Mouse (Mus musculus): Measurements from ENCODE around the gene Nphp4. TPM values are rescaled to one million over a fixed set of nuclear protein-coding genes. Genes with fewer than 3 reads are reported as not detected.

Gene Nphp4
- polyA plus RNA-seq, 2 experiments from 2014 or later: 0.17 to 0.20 TPM

DNA sequence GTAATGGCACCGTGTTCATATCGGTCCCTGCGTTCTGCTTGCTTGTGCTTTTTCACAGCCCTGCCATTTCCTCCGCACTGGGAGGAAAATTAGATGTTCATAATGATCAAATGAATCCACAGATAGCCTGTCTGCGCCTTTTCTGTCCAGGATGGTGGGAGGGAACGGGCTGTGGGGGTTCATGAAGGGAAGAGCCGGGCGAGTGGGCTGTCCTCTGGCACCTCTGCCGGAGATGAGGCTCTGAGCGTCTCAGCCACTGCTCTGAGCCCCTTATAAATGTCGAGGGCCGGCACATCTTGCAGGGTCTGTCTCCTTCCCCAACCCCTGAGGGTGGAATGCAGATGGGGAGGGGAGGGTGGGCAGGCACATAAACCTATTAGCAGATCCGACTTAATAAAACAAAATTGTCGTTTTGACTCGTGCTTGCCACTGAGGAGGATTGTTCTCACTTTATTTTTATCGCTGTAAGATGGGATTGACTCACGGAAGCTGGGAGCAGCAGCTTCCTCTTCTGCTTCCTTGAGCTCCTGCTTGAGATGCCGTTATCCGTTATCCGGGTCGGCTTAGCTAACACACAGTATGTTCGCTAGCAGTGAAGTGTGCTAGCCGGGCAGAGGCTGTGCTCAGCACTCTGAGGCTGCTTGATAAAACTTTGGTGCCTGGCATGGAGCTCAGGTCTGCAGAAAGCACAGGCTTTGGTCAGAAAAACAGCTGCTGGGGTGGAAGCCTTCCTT, 92.3 kb downstream of the Nphp4 start:
- no peak for ATAC-seq

DNA sequence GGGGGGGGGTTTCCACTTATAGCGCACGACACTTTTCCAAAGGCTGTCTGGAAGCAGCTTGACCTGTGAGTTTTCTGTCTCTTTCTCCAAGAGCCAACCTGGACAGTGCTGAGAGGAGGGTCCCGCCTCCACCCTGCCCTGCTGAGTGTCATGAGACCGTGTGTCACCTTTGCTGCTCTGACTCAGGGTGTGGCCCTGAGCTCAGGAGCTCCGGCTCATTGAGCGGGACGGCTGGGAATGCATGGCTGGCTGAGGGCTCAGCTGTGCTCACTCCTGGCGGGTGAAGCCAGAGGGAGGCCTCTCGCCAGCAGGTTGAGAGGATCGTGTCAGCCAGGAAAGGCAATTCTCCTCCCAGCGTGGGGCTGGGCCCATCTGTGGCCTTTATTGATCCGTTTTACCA, 97.8 kb downstream of the Nphp4 start:
- no peak for ATAC-seq

DNA sequence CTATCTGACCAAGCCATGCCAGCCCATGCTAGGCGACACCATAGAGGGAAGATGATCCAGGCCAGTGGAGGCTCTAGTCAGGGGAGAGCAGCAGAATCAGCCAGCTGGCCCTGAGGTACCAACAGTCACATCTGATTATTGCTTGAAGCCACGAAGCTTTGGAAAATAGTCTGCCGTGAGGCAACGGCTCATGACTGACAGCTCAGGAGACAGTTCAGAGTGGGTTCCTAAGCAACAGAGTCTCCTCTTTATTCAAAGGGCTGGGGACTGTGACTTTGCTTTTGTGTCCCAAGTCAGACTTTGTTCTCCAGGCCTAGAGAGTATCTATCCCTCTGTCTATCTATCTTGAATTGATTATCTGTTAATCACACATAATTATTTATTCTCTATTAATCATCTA, 100.3 kb downstream of the Nphp4 start:
- ATAC-seq: no peak

DNA sequence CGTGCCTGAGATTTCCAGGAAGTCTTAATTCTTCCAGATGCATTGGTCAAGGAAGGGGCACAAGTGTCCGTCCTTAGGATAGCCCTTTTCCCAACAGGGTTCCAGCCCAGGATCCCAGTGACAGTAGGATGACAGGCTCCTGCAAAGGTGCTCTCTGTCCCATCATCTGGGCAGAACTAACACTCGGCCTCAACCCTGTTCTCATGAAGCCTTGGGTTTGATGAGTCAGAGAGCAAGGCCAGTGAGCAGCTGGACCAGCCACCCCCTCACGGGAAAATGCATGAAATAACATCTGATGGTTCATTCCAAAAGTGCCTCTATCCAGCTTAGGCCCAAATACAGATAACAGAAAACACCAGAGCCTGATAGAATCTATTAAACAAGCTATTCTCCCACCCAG, 103.5 kb downstream of the Nphp4 start:
- ATAC-seq: no peak

DNA sequence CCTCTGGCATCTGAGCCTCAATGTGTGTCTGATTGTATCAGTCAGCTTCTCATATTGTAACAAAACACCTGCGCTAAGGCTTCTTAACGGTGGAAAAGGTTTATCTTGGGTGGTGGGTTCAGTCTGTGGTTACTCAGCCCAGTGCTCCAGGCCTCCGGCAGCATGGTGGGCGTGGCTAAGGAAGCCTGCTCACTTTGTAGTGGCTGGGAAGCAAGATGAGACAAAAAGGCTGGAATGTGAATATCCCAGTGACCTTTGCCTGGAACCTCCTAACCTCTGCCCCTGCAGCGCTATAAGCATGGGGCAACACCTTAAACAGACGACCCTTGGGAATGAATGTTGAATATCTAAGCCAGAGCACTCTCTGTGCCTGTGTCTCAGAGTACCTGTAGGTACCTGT, 105.7 kb downstream of the Nphp4 start:
- ATAC-seq: no peak

DNA sequence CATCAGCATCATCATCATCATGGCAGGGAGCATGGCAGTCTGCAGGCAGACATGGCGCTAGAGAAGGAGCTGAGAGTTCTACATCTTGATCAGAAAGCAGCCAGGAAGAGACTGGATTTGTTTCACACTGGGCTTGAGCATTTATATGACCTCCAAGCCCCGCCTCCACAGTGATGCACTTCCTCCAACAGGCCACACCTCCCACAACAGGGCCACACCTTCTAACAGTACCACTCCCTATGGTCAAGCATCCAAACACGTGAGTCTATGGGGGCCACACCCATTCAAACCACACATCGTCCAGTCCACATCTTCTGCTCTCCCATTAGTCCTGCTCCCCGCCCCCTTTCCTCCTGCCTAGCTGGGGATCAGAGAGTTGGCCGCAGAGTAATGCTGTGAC, 107.1 kb downstream of the Nphp4 start:
- ATAC-seq: no peak

DNA sequence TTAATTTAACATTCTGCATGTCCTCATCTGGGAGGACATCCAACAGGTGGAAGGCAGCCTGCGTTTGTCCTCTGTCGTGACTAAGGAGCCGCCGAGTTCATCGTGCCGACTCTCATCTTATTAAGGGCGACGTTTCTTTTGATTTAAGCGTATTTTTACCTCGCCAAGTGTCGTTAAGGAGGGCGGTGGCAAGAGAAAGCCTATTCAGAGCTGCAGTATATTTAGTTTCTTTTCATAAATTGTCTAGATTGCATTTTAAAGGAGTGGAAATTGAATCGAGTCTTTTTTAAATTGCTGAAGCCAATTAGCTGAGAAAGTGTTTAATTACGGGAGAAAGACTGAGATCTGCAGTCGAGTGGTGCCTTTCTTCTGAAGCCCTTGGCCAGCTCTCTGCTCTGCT, 109.0 kb downstream of the Nphp4 start:
- ATAC-seq: no peak

DNA sequence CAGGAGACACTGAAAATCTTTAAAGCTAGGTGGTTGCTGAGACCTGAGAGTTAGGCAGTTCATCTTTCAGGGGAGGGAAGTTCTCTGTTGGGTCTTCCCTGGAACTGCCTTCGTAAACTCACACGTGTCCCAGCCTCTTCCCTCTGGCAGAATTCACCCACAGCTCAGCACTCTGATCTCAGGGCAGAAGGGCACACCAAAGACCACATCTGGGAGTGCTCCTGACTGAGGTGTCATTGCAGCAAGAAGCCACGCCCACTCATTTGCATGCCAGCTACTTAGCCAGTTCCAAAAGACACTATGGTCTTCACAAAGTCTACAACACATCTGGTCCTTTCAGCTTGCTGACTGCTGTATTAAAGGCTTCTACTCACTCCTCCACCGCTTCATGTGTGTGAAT, 109.7 kb downstream of the Nphp4 start:
- ATAC-seq: no peak

DNA sequence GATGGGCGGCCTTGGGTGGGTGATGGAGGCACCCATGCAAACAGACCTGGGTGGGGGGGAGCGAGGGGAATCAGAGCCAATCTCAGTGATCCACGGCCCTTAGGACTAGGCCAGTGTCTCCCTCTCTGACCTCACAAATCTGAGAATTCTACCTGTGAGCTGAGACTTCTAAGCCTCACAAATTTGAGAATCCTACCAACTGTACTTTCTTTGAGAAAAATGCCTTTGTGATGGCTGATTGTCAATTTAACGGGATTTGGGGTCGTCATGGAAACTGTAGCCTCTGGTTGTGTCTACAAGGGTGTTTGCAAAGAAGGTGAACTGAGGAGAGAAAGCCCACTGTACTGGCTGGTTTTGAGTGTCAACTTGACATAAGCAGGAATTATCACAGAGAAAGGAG, 127.8 kb downstream of the Nphp4 start:
- no peak for ATAC-seq

DNA sequence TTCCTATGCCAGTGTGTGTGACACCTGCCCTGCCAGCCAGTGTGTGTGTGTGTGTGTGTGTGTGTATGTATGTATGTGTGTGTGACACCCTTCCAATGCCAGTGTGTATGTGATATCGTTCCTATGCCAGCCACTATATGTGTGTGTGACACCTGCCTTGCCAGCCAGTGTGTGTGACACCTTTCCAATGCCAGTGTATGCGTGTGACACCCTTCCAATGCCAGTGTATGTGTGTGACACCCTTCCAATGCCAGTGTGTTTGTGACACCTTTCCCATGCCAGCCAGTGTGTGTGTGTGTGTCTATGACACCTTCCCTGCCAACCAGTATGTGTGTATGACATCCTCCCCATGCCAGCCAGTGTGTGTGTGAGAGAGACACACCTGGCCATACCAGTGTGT, 132.7 kb downstream of the Nphp4 start:
- no peak for ATAC-seq

DNA sequence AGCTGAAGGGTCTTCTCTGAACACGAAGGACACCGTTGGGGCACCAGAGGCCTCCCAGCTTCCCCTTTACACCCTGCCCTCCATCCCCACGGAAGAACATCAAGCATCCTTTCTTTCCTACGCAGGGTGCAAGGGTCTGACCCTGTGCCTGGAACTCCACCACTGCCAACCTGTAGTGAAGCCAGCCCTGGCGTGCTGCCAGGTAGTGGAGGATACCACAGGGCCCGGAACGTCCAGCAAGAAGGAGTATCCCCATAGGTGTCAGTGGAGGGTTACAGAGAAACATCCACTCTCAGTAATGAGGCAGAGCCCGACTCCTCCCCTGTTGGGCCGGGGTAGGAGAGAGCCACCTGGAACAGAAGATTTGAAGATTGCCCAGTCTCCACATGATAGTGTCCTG, 133.5 kb downstream of the Nphp4 start:
- ATAC-seq: no peak

Other genes starting within 250 kb of the Nphp4 start
- gene Gpr153, start 202.5 kb upstream of the Nphp4 start, polyA plus RNA-seq (2017; shearing (Covaris generic)): not detected
- gene Hes3, start 185.0 kb upstream of the Nphp4 start, polyA plus RNA-seq (2017; shearing (Covaris generic)): not detected
- 1 to 10 TPM; 7.2 to 7.7 TPM for gene Icmt, start 179.5 kb upstream of the Nphp4 start, polyA plus RNA-seq (2017; shearing (Covaris generic))
- not detected for gene Rnf207, start 157.7 kb upstream of the Nphp4 start, polyA plus RNA-seq (2017; shearing (Covaris generic))
- 1,000 to 10,000 TPM; 1,059 to 1,071 TPM for gene Rpl22, start 151.0 kb upstream of the Nphp4 start, polyA plus RNA-seq (2017; shearing (Covaris generic))
- gene Chd5, start 138.1 kb upstream of the Nphp4 start, polyA plus RNA-seq (2017; shearing (Covaris generic)): under 1 TPM in 1 of 2 experiments, not detected in 1; 0.19 TPM
- 100 to 1,000 TPM in 1 of 2 experiments, 10 to 100 TPM in 1; 91.1 to 112 TPM for gene Kcnab2, start 1.2 kb downstream of the Nphp4 start, polyA plus RNA-seq (2017; shearing (Covaris generic))

Data from activated CD4-positive, CD25-positive, alpha-beta regulatory T cell, adult 4 months (primary cell).